Mouse (Mus musculus): ENCODE results near the gene Slc35d1. TPM values are rescaled to one million over a fixed set of nuclear protein-coding genes. Genes with fewer than 3 reads are reported as not detected.

Gene Slc35d1
- polyA plus RNA-seq, 1 experiment from 2014 or later: 9.4 TPM

GRCm38 (mm10) chr4:103146339-103146738, 68.6 kb downstream of the Slc35d1 start:
- TF ChIP-seq CTCF (IDR thresholded peaks at IDR 0.05; ENCODE audit: low read depth): peak; percentile 90
- no peak overlapping the region for H3K9ac ChIP-seq (ENCODE audit: low read depth, low read length)
- H3K4me2 ChIP-seq (ENCODE audit: low read length): no peak overlapping the region
- no peaks in the 10 kb centered on the region for H3K27me3 ChIP-seq (ENCODE audit: insufficient read depth, low read length)
- no peak overlapping the region for H3K27ac ChIP-seq
- DNase-seq (ENCODE audit: low spot score) (peak; percentile 82), ATAC-seq (replicated peaks; ENCODE audit: low FRiP score, low read depth) (no peak)
- no peak overlapping the region for H3K4me3 ChIP-seq (replicated peaks; ENCODE audit: low read depth, low read length)
- H3K9me3 ChIP-seq (replicated peaks; ENCODE audit: low read length): no peaks in the 10 kb centered on the region
- 42% methylated on average over 5 of the region's 5 CpGs for WGBS
- H3K36me3 ChIP-seq (ENCODE audit: insufficient read depth, low read length): peaks cover 36% of the 10 kb centered on the region
- no peaks in the 10 kb centered on the region for H3K4me1 ChIP-seq (replicated peaks; ENCODE audit: insufficient read depth, low read length)

GRCm38 (mm10) chr4:103136946-103137345, 78.0 kb downstream of the Slc35d1 start:
- H3K9ac ChIP-seq (ENCODE audit: low read depth, low read length): no peak overlapping the region
- H3K36me3 ChIP-seq (ENCODE audit: insufficient read depth, low read length): peaks cover 24% of the 10 kb centered on the region
- no peak for TF ChIP-seq CTCF (IDR thresholded peaks at IDR 0.05; ENCODE audit: low read depth)
- H3K27me3 ChIP-seq (ENCODE audit: insufficient read depth, low read length): no peaks in the 10 kb centered on the region
- H3K9me3 ChIP-seq (replicated peaks; ENCODE audit: low read length): no peaks in the 10 kb centered on the region
- no peak overlapping the region for H3K4me3 ChIP-seq (replicated peaks; ENCODE audit: low read depth, low read length)
- no peaks in the 10 kb centered on the region for H3K4me1 ChIP-seq (replicated peaks; ENCODE audit: insufficient read depth, low read length)
- 51% methylated on average over 1 of the region's 1 CpGs for WGBS
- H3K27ac ChIP-seq: no peak overlapping the region
- no peak overlapping the region for H3K4me2 ChIP-seq (ENCODE audit: low read length)
- DNase-seq (ENCODE audit: low spot score) (peak; percentile 4), ATAC-seq (replicated peaks; ENCODE audit: low FRiP score, low read depth) (no peak)

- Histone ChIP-seq H3K27ac (no peak overlapping the region), H3K4me2 (ENCODE audit: low read length) (no peak overlapping the region), H3K9me3 (replicated peaks; ENCODE audit: low read length) (no peaks in the 10 kb centered on the region), H3K36me3 (ENCODE audit: insufficient read depth, low read length) (no peaks in the 10 kb centered on the region), H3K4me3 (replicated peaks; ENCODE audit: low read depth, low read length) (no peak overlapping the region), H3K9ac (ENCODE audit: low read depth, low read length) (no peak overlapping the region), H3K4me1 (replicated peaks; ENCODE audit: insufficient read depth, low read length) (peaks cover 4% of the 10 kb centered on the region; the same call in 1 of the 2 replicates), H3K27me3 (ENCODE audit: insufficient read depth, low read length) (no peaks in the 10 kb centered on the region)
- WGBS: 91% methylated on average over 4 of the region's 4 CpGs
- DNase-seq (ENCODE audit: low spot score): no peak
- ATAC-seq (replicated peaks; ENCODE audit: low FRiP score, low read depth): no peak
- TF ChIP-seq CTCF (IDR thresholded peaks at IDR 0.05; ENCODE audit: low read depth): no peak
These were observed 88.4 kb downstream of the Slc35d1 start for GRCm38 (mm10) chr4:103126533-103126932.

GRCm38 (mm10) chr4:103123606-103124005, 91.4 kb downstream of the Slc35d1 start:
- ATAC-seq (replicated peaks; ENCODE audit: low FRiP score, low read depth): no peak
- H3K9me3 ChIP-seq (replicated peaks; ENCODE audit: low read length): no peaks in the 10 kb centered on the region
- DNase-seq (ENCODE audit: low spot score): peak; percentile 12
- peaks cover 4% of the 10 kb centered on the region for H3K4me1 ChIP-seq (replicated peaks; ENCODE audit: insufficient read depth, low read length)
- H3K36me3 ChIP-seq (ENCODE audit: insufficient read depth, low read length): no peaks in the 10 kb centered on the region
- no peak overlapping the region for H3K4me3 ChIP-seq (replicated peaks; ENCODE audit: low read depth, low read length)
- no peak for TF ChIP-seq CTCF (IDR thresholded peaks at IDR 0.05; ENCODE audit: low read depth)
- H3K4me2 ChIP-seq (ENCODE audit: low read length): no peak overlapping the region
- no peaks in the 10 kb centered on the region for H3K27me3 ChIP-seq (ENCODE audit: insufficient read depth, low read length)
- no peak overlapping the region for H3K27ac ChIP-seq
- no peak overlapping the region for H3K9ac ChIP-seq (ENCODE audit: low read depth, low read length)

- no peaks in the 10 kb centered on the region for H3K27me3 ChIP-seq (ENCODE audit: insufficient read depth, low read length)
- no peak overlapping the region for H3K9ac ChIP-seq (ENCODE audit: low read depth, low read length)
- 18% methylated on average over 2 of the region's 2 CpGs for WGBS
- DNase-seq (ENCODE audit: low spot score): peak; percentile 68
- H3K9me3 ChIP-seq (replicated peaks; ENCODE audit: low read length): no peaks in the 10 kb centered on the region
- no peak for ATAC-seq (replicated peaks; ENCODE audit: low FRiP score, low read depth)
- TF ChIP-seq CTCF (IDR thresholded peaks at IDR 0.05; ENCODE audit: low read depth): no peak
- peak overlapping the region; percentile 32; the same call in 1 of the 2 replicates for H3K4me2 ChIP-seq (ENCODE audit: low read length)
- no peak overlapping the region for H3K27ac ChIP-seq
- no peaks in the 10 kb centered on the region for H3K36me3 ChIP-seq (ENCODE audit: insufficient read depth, low read length)
- H3K4me1 ChIP-seq (replicated peaks; ENCODE audit: insufficient read depth, low read length): peaks cover 4% of the 10 kb centered on the region
- H3K4me3 ChIP-seq (replicated peaks; ENCODE audit: low read depth, low read length): no peak overlapping the region
These were observed 91.9 kb downstream of the Slc35d1 start for GRCm38 (mm10) chr4:103123086-103123485.

- DNase-seq (ENCODE audit: low spot score): no peak
- Histone ChIP-seq H3K27me3 (ENCODE audit: insufficient read depth, low read length) (no peaks in the 10 kb centered on the region), H3K9ac (ENCODE audit: low read depth, low read length) (peak overlapping the region; percentile 98; the same call in 1 of the 2 replicates), H3K4me1 (replicated peaks; ENCODE audit: insufficient read depth, low read length) (peaks cover 4% of the 10 kb centered on the region), H3K36me3 (ENCODE audit: insufficient read depth, low read length) (0 out of 2 replicates have a peak, but pooled peaks cover 3% of the 10 kb centered on the region), H3K4me3 (replicated peaks; ENCODE audit: low read depth, low read length) (no peak overlapping the region), H3K9me3 (replicated peaks; ENCODE audit: low read length) (no peaks in the 10 kb centered on the region), H3K4me2 (ENCODE audit: low read length) (peak overlapping the region; percentile 68), H3K27ac (no peak overlapping the region)
- WGBS: 78% methylated on average over 9 of the region's 9 CpGs
- TF ChIP-seq CTCF (IDR thresholded peaks at IDR 0.05; ENCODE audit: low read depth): no peak
- ATAC-seq (replicated peaks; ENCODE audit: low FRiP score, low read depth): no peak
These were observed 94.0 kb downstream of the Slc35d1 start for GRCm38 (mm10) chr4:103120874-103121389.

Other genes starting within 250 kb of the Slc35d1 start
- gene Tctex1d1, start 236.6 kb downstream of the Slc35d1 start, polyA plus RNA-seq (2015; fragmentation: Nextera tagmentation; extraction: Ambion mirVana): 0.69 and 1.0 TPM in 2 replicates
- gene Insl5, start 188.3 kb downstream of the Slc35d1 start, polyA plus RNA-seq (2015; fragmentation: Nextera tagmentation; extraction: Ambion mirVana): not detected in 2 replicates
- gene Mier1, start 100.8 kb downstream of the Slc35d1 start, polyA plus RNA-seq (2015; fragmentation: Nextera tagmentation; extraction: Ambion mirVana): 41.4 and 41.9 TPM in 2 replicates
- gene Wdr78, start 100.6 kb downstream of the Slc35d1 start, polyA plus RNA-seq (2015; fragmentation: Nextera tagmentation; extraction: Ambion mirVana): 1.4 and 1.6 TPM in 2 replicates
- not detected in 2 replicates for gene 4921539E11Rik, start 75.7 kb upstream of the Slc35d1 start, polyA plus RNA-seq (2015; fragmentation: Nextera tagmentation; extraction: Ambion mirVana)
- 24.0 and 24.2 TPM in 2 replicates for gene Oma1, start 98.6 kb upstream of the Slc35d1 start, polyA plus RNA-seq (2015; fragmentation: Nextera tagmentation; extraction: Ambion mirVana)